Mouse (Mus musculus) heart, adult 2 months (tissue): ENCODE data around the gene Tkfc. TPM values are rescaled to one million over a fixed set of nuclear protein-coding genes. Genes with fewer than 3 reads are reported as not detected.

Experiments used
- DNase-seq, 2 experiments: peaks; one replicate each; pipeline ENCODE4 v3.0.0; 2021
- H3K27ac ChIP-seq: fragments of 200-600 bp; 2 replicates; pipeline ENCODE4 v1.8.1; 2022
- H3K27me3 ChIP-seq: fragments of 200-500 bp; 2 replicates; pipeline ENCODE4 v1.6.1; 2012; ENCODE audit warnings: mild to moderate bottlenecking, low read length, inconsistent platforms, mixed read lengths; ENCODE audit not compliant: control insufficient read depth, insufficient read depth
- H3K36me3 ChIP-seq: fragments of 200-500 bp; 2 replicates; pipeline ENCODE4 v1.6.1; 2012; ENCODE audit warnings: low read length, inconsistent platforms; ENCODE audit not compliant: control insufficient read depth, insufficient read depth
- H3K4me1 ChIP-seq: fragments of 200-500 bp; 2 replicates; pipeline ENCODE4 v1.6.1; 2011; ENCODE audit warnings: low read length; ENCODE audit not compliant: control insufficient read depth, insufficient read depth
- H3K4me3 ChIP-seq: fragments of 200-600 bp; 2 replicates; pipeline ENCODE4 v1.8.1; 2022
- H3K79me2 ChIP-seq: fragments of 200-500 bp; replicated peaks from 2 replicates; pipeline ENCODE4 v1.6.1; 2012; ENCODE audit warnings: mild to moderate bottlenecking, inconsistent platforms, low read length, moderate library complexity, mixed read lengths; ENCODE audit not compliant: control insufficient read depth, insufficient read depth
- H3K9ac ChIP-seq: fragments of 200-500 bp; 2 replicates; pipeline ENCODE4 v1.6.1; 2012; ENCODE audit warnings: low read depth, mild to moderate bottlenecking, control low read depth, inconsistent platforms, low read length, mixed read lengths
- CTCF ChIP-seq: fragments of 200-600 bp; IDR thresholded peaks from 2 replicates; pipeline ENCODE4 v1.8.1; 2022; ENCODE audit warnings: antibody characterized with exemption, mild to moderate bottlenecking, moderate library complexity
- EP300 ChIP-seq: fragments of 200-500 bp; IDR thresholded peaks from 2 replicates; pipeline ENCODE4 v1.6.1; 2011; ENCODE audit warnings: low read depth, low read length, control low read depth; ENCODE audit not compliant: insufficient read depth
- POLR2A ChIP-seq: fragments of 200-500 bp; IDR thresholded peaks from 2 replicates; pipeline ENCODE4 v1.6.1; 2011; ENCODE audit warnings: mild to moderate bottlenecking, low read depth, low read length, control low read depth; ENCODE audit not compliant: insufficient read depth
- WGBS: fragments of 180-500 bp; shearing (Covaris S2); methylation state at CpG from one replicate; pipeline ENCODE4 v1.1.7; 2018; 5-methylcytosine and 5-hydroxymethylcytosine counted together
- intact Hi-C: fragments of 180-260 bp; cut with DNase I; formaldehyde crosslinking; loops from one replicate; pipeline ENCODE4 v1.15.1; 2025
- polyA plus RNA-seq: library from polyadenylated mRNA; depleted of rRNA; stranded (reverse); fragments of >200 nt; gene quantifications from 2 replicates; pipeline ENCODE4 v1.2.3, GENCODE M21; 2012
- total RNA-seq, 2 experiments: library from RNA; stranded (reverse); gene quantifications; 2 replicates each; pipeline ENCODE4 v1.2.3; 2021

The Tkfc gene
- total and polyA plus RNA-seq, 3 experiments = 7.4 to 9.6 (median 8.2) TPM

- Histone ChIP-seq H3K27ac (no peak overlapping the region), H3K27me3 (no peaks in the 10 kb centered on the region), H3K4me3 (no peak overlapping the region), H3K9ac (no peak overlapping the region), H3K4me1 (no peaks in the 10 kb centered on the region), H3K36me3 (no peaks in the 10 kb centered on the region), H3K79me2 (peaks cover under 1% of the 10 kb centered on the region; the same call in 1 of the 2 replicates)
- no peak for DNase-seq
- WGBS = 39% methylated on average over 7 of the region's 7 CpGs
- TF ChIP-seq CTCF = no peak
- TF ChIP-seq POLR2A = no peak
- TF ChIP-seq EP300 = no peak
- intact Hi-C loops = no loop called here
These were observed 21.8 kb downstream of the Tkfc start for GRCm38 (mm10) chr19:10583550-10584146.

DNA sequence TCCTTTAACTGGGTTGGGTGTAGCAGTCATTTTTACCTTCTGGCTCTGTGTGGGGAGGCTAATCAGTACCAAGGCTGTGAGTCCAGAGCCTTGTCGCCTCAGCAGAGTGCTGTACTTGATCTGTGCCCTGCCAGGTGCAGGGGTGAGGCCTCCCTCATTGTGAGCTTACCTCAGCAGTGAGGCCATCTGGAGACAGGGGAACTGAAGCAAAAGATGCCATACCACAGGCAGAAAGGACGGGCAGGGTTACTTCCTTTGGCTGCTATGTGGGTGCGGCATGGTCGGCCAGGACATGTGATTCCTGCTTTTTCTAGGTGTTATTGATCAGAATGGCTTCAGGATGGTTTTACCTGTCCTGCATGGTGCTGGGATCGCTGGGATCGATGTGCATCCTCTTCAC is 23.5 kb downstream of the Tkfc start:
- H3K27ac ChIP-seq = no peak overlapping the region
- H3K4me1 ChIP-seq = peaks cover 1% of the 10 kb centered on the region; the same call in 1 of the 2 replicates
- peaks cover 2% of the 10 kb centered on the region; the same call in 1 of the 2 replicates for H3K79me2 ChIP-seq
- 84% methylated on average over 6 of the region's 6 CpGs for WGBS
- TF ChIP-seq EP300 = no peak
- TF ChIP-seq POLR2A = no peak
- TF ChIP-seq CTCF = no peak
- H3K9ac ChIP-seq = no peak overlapping the region
- peak in 1 of 2 experiments; percentile 25 for DNase-seq
- no peaks in the 10 kb centered on the region for H3K27me3 ChIP-seq
- H3K36me3 ChIP-seq = no peaks in the 10 kb centered on the region
- intact Hi-C loops = no loop called here
- H3K4me3 ChIP-seq = no peak overlapping the region

DNA sequence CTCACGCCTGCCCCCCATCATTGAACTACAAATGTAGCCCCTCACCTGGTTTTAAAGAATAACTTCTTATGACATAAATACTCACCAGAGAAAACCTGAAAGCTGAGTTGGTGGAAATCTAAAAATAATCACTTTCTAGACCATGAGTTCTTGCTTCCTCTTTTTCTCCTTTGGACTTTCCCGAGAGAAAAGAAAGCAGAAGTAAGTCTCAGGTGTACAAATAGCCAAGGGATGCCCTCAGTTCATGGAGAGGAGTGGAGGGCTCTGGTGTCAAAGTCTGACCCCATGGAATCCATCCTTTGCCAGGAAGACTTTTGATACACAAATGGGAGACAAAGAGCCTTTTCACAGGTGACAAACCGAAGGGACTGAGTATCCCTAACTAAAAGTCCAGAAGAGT is 24.7 kb downstream of the Tkfc start:
- WGBS = 80% methylated on average over 3 of the region's 3 CpGs
- no peak for DNase-seq
- Histone ChIP-seq H3K79me2 (peaks cover 2% of the 10 kb centered on the region; the same call in 1 of the 2 replicates), H3K27ac (no peak overlapping the region), H3K9ac (no peak overlapping the region), H3K4me1 (peaks cover 1% of the 10 kb centered on the region; the same call in 1 of the 2 replicates), H3K27me3 (no peaks in the 10 kb centered on the region), H3K36me3 (no peaks in the 10 kb centered on the region), H3K4me3 (no peak overlapping the region)
- TF ChIP-seq EP300 (no peak), POLR2A (no peak), CTCF (no peak)
- intact Hi-C loops = no loop called here

DNA sequence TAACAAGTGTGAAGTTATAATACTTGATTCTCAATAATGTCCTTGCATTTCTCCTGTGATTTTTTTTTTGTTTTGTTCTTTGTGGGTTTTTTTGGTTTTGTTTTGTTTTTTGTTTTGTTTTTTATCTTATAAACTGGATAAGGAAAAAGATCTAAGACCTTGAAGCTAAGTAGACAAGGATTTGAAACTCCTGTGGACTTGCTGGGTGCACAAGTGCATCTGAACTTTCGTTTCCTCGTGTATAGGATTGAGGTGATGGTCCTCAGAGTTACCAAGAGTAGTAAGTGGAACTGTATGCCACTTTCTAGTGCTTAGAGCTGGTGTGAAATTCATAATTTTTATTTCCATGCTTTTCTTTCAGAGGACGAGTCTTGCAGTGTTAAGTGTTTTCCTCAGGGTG is 25.4 kb downstream of the Tkfc start:
- intact Hi-C loops = no loop called here
- Histone ChIP-seq H3K79me2 (peaks cover 2% of the 10 kb centered on the region; the same call in 1 of the 2 replicates), H3K4me3 (no peak overlapping the region), H3K27me3 (no peaks in the 10 kb centered on the region), H3K9ac (no peak overlapping the region), H3K36me3 (no peaks in the 10 kb centered on the region), H3K27ac (no peak overlapping the region), H3K4me1 (peaks cover 1% of the 10 kb centered on the region; the same call in 1 of the 2 replicates)
- 86% methylated on average over 3 of the region's 3 CpGs for WGBS
- TF ChIP-seq EP300 = no peak
- TF ChIP-seq POLR2A = no peak
- no peak for DNase-seq

DNA sequence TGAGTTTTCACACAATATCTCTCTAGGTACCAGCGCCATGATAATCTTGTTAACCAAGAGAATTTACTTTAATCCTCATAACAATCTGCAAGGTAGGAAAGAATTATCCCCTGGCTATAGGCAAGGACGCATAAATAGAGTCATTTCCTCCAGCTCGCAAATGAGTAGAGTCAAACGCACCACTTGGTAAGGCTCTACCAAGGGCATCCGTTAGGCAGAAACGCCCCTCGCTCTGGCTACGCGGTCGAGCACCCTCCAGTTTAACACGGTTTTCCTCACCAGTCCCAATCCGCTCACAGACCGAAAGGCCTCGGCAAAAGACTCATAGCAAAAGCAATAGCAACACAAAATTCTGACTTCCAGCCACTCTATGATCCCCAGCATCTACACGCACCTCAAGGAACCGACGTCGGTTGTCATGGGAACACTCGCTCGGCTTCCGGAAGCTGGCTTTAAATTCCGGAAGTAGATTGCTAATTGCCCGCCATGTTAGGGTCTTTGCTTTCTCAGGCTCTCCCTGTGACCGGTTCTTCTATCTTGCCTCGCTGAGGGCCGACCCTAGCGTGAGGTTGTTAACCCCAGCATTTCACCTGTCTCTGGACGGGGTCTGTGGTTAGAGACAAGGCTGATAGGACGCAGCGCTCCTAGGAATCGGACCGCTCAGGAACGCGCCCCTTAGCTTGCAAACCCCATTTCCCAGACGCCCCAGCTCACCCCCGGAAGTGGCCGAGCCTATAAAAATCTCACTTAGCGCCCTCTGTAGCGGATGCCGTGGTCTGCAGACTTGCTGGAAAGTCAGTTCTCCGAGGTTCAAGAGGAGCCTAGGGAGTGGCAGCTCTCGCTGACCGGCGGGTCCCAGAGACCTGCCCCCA is 28.5 kb downstream of the Tkfc start, which contains the start of the genes Cyb561a3 and Tmem138:
TSS of gene Cyb561a3 (plus strand) at position 483 of the 872 bp plus-strand sequence.
TSS of gene Tmem138 (minus strand) at position 673 of the 872 bp plus-strand sequence.
- Histone ChIP-seq H3K27ac (peak within 1 kb of the TSS; percentile 97), H3K36me3 (no peaks in the 10 kb centered on the region), H3K9ac (peak within 1 kb of the TSS; percentile 77), H3K4me1 (peaks cover 1% of the 10 kb centered on the region; the same call in 1 of the 2 replicates), H3K79me2 (peaks cover 2% of the 10 kb centered on the region; the same call in 1 of the 2 replicates), H3K27me3 (no peaks in the 10 kb centered on the region), H3K4me3 (peak within 1 kb of the TSS; percentile 90)
- WGBS = under 1% methylated on average over 44 of the region's 44 CpGs
- intact Hi-C loops = loop anchor here (1.0 to 2.0 kb wide), 3 partner anchors 22 to 52 kb away; partner anchors contain the start of genes Cpsf7, Ddb1 and Tkfc
- TF ChIP-seq POLR2A (peak; percentile 91), EP300 (0 out of 2 replicates have a peak, but pooled peaks have one; percentile 46), CTCF (peak; percentile 80)
- DNase-seq = peak; percentile 92 to 94
